8 mouse cellular contexts compared by ENCODE assay signal in genomic region chr5:123523692-123524392, GRCm38 (mm10). TPM values are rescaled to one million over a fixed set of nuclear protein-coding genes. Genes with fewer than 3 reads are reported as not detected.
A peak's percentile ranks its signal among the peaks of the same experiment; 100 is the strongest.
DNase-seq lines count a peak whose midpoint lies in the region; ATAC-seq lines count a peak whose summit lies in the region.

Gene Diablo, minus strand, starts transcription at chr5:123524176.

- ATAC-seq in hindbrain, embryonic 15.5 days (ENCODE audit: low FRiP score, low read depth): peak; percentile 98

- H3K4me2 ChIP-seq in hindbrain, embryonic 15.5 days: peak within 1 kb of the TSS; percentile 77

- peak within 1 kb of the TSS; percentile 81 for H3K4me3 ChIP-seq in hindbrain, embryonic 15.5 days

- H3K27ac ChIP-seq in hindbrain, embryonic 15.5 days (replicated peaks): peak within 1 kb of the TSS; percentile 79

- 0 out of 2 replicates have a peak, but pooled peaks cover 7% of the 10 kb centered on the region for H3K36me3 ChIP-seq in hindbrain, embryonic 15.5 days

- H3K9ac ChIP-seq in hindbrain, embryonic 15.5 days: peak within 1 kb of the TSS; percentile 74

- DNase-seq in T-cell, adult 2 months (ENCODE audit: low spot score): peak; percentile 98
- DNase-seq in cerebellum, postnatal 36 days: peak; percentile 96 to 98
- DNase-seq in frontal cortex, postnatal 36 days (ENCODE audit: low spot score in 2 of 2): peak; percentile 97 to 98
- peak; percentile 96 for DNase-seq in left cerebral cortex, adult 11 months (ENCODE audit: low spot score)
- peak; percentile 99 for DNase-seq in lung, postnatal 4 days
- peak; percentile 97 for DNase-seq in retina, postnatal 7 days (ENCODE audit: low read depth, low spot score)
- DNase-seq in urinary bladder, adult 2 months (ENCODE audit: low spot score): peak; percentile 95

- no peaks in the 10 kb centered on the region for H3K9me3 ChIP-seq in hindbrain, embryonic 15.5 days

- peaks cover 27% of the 10 kb centered on the region for H3K4me1 ChIP-seq in hindbrain, embryonic 15.5 days (replicated peaks)

- H3K27me3 ChIP-seq in hindbrain, embryonic 15.5 days: no peaks in the 10 kb centered on the region

- under 1% methylated on average over 76 of the region's 82 CpGs for WGBS in hindbrain, embryonic 15.5 days

RNA-seq across cellular contexts. Expression of gene Diablo, which starts in this region (rescaled TPM):
- polyA plus RNA-seq in hindbrain, embryonic 15.5 days (2015; fragmentation: Nextera tagmentation; extraction: Ambion mirVana): 106 TPM in 2 replicates
- 71.7 and 83.8 TPM in 2 replicates for polyA plus RNA-seq in urinary bladder, adult 2 months (2012; rRNA removed)

Comparison
In these comparisons a context has a peak if more than half of its experiments do, and no peak if none do; other contexts are left out.
1. Peak in every context shown above with its lines: DNase-seq, ATAC-seq, H3K4me3 ChIP-seq and H3K27ac ChIP-seq.